Mouse (Mus musculus) kidney, postnatal 4 days (tissue): ENCODE results near the gene Krt27.

ENCODE experiments used
- DNase-seq, 2 experiments: peaks; one replicate each; pipeline ENCODE4 v3.0.0; 2021; ENCODE audit warnings: mixed read lengths in 2 of 2

The Krt27 gene

GRCm38 (mm10) chr11:99321094-99321493, 29.8 kb downstream of the Krt27 start:
- no peak for DNase-seq

GRCm38 (mm10) chr11:99319127-99319526, 31.8 kb downstream of the Krt27 start:
- no peak for DNase-seq

GRCm38 (mm10) chr11:99316543-99316942, 34.4 kb downstream of the Krt27 start:
- DNase-seq = peak in 1 of 2 experiments; percentile 29

- DNase-seq = no peak
Measured at GRCm38 (mm10) chr11:99314594-99314993, 36.3 kb downstream of the Krt27 start.

- DNase-seq = peak in 1 of 2 experiments; percentile 10
Measured at GRCm38 (mm10) chr11:99310882-99311281, 40.0 kb downstream of the Krt27 start.

- DNase-seq = peak; percentile 76 to 79
Measured at GRCm38 (mm10) chr11:99307579-99307978, 43.3 kb downstream of the Krt27 start.
